Mouse (Mus musculus): ENCODE data around the gene Ehmt1.
"Not testable (repeated sequence)": the region's sequence is repeated elsewhere in the genome, so short reads cannot be mapped to it uniquely, and the experiment has no call there.

The Ehmt1 gene

GRCm38 (mm10) chr2:24918930-24919838 lies at the start of gene Ehmt1:
TSS of gene Ehmt1 (minus strand) at chr2:24919614.
- in situ Hi-C loops (cut with MboI; ENCODE audit: low sequenced_read_pairs) = no loop called here

DNA sequence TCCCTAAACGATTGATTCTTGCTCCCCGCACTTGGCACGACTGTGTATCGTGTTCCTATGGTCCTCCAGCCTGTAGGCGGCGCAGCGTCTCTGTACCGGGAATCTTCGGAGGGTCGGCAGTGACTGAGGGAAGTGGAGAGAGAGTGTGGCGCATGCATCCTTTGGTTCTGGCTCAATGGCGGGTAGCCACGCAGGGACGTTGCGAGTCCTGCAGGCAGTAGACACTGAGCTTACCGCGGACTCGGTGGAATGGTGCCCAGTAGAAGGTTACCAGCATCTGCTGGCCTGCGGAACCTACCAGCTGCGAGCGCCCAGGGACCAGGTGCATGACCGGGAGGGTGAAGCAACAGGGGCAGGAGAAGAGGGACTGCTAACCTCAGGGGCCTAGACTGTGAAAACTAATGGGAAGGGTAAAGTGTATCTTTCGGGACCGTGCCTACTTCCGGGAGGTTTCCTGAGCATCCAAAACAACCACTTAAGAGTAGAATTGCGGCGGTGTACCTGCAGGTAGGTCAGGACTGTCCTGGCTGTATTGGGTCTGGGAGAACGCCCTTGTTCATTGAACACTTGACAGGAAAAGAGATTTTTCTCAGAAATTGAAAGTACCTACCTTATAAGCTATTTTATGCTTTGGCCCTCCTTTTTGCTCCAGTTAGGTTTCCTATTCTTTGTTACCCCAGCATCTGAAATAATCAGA lies 43.0 kb upstream of the Ehmt1 start, which contains the start of gene Dph7:
Gene Dph7, plus strand, starts transcription at position 97 of the 697 bp plus-strand sequence.
- in situ Hi-C loops (cut with MboI; ENCODE audit: low sequenced_read_pairs) = no loop called here

GRCm38 (mm10) chr2:24960910-24961309 lies 41.5 kb upstream of the Ehmt1 start:
- in situ Hi-C loops (cut with MboI; ENCODE audit: low sequenced_read_pairs) = no loop called here

- in situ Hi-C loops (cut with MboI; ENCODE audit: low sequenced_read_pairs) = no loop called here
These were observed 33.2 kb upstream of the Ehmt1 start for GRCm38 (mm10) chr2:24952537-24953055.

- in situ Hi-C loops (cut with MboI; ENCODE audit: low sequenced_read_pairs) = no loop called here
These were observed 30.7 kb upstream of the Ehmt1 start for GRCm38 (mm10) chr2:24950189-24950535.

DNA sequence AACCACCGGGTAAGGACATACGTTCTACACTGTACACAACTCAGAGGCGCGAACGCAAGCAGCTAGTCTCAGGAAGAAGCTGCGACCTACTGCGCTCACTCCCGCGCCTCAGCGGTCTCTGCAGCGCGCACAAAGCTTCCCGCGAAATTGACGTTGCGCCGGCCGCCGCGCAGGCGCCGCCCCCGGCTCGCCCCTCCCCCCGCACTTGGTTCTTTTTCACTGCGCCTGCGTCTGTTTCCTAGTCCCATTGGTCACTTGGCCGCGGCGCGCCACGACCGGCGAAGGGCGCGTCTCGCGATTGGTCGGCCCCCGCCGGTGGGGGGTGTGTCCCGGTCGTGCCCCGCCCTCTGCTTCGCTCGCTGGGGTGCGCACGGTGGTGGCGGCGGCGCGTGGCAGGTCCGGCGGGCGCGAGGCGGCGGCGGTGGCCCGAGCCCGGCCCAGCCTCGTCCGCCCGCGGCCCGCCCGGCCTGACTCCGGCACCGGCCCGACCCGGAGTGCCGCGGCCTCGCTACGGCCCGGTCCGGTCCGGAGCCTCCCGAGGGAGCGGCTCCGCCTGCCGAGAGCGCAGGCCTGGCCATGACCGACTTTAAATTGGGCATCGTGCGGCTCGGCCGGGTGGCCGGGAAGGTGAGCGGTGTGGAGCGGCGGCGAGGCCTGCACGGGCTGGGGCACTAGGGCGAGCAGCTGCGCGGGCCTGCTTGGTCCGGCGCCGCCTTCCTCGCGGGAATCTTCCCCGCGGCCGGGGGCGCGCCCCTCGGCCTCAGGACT lies 30.2 kb upstream of the Ehmt1 start, which contains the start of gene Zmynd19:
Gene Zmynd19, plus strand, starts transcription at position 372 of the 768 bp plus-strand sequence.
- in situ Hi-C loops (cut with MboI; ENCODE audit: low sequenced_read_pairs) = no loop called here

- in situ Hi-C loops (cut with MboI; ENCODE audit: low sequenced_read_pairs) = not testable (repeated sequence)
These were observed 24.9 kb upstream of the Ehmt1 start for GRCm38 (mm10) chr2:24944304-24944703.

DNA sequence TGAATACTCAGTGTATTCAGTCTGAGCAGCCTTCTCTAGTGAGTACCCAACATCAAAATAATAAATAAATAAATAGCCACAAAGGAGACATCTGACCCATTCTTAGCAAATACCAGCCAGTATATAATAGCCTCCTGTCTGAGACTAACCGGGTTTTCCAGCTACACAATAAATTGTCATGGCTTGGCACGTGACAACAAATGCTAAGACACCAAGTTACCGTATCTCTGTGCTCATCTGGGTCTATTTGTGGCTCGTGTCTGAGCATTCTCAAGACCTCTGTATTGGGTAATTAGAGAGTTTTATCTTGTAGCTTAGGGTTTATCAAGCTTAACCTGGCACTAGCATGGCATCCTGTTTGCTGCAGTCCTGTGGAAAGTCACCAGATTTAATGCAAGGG lies 22.7 kb upstream of the Ehmt1 start:
- in situ Hi-C loops (cut with MboI; ENCODE audit: low sequenced_read_pairs) = no loop called here

DNA sequence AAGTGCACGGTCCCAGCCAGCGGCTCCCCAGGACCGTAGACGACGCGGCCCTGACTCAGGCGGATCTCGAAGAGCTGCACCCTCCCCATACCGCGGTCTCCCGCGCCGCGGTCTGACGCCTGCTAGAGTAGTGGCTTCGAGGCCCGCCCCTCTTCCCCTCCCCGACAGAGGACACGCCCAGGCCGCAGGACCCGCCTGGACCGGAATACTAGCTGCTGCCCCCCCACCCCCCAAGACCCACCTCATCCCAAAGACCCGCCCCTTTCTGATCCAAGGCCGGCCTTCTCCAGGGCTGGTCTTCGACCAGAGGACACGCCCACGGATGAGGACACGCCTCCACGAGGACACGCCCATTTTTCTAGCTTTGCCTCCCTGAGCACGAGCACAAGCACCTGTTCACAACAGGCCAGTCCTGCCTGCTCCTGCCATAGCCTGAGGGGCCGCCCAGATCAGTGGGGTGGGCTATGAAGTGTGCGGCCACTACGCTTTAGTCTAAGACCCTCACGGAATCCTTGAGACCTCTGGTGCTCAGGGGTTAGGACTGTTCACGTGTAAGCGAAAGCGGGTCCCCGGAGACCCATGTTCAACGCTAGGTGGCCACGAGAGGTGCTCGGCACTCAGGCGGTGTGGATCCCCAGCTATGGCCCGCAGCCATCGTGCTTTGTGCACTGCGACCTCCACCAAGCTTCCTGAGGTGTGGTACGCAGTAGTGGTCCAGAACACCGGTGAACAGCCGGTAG lies 15.8 kb upstream of the Ehmt1 start, which contains the start of gene Arrdc1:
Gene Arrdc1, minus strand, starts transcription at position 196 of the 740 bp plus-strand sequence.
- in situ Hi-C loops (cut with MboI; ENCODE audit: low sequenced_read_pairs) = no loop called here

- in situ Hi-C loops (cut with MboI; ENCODE audit: low sequenced_read_pairs) = no loop called here
These were observed 15.1 kb upstream of the Ehmt1 start for GRCm38 (mm10) chr2:24934441-24934963.

DNA sequence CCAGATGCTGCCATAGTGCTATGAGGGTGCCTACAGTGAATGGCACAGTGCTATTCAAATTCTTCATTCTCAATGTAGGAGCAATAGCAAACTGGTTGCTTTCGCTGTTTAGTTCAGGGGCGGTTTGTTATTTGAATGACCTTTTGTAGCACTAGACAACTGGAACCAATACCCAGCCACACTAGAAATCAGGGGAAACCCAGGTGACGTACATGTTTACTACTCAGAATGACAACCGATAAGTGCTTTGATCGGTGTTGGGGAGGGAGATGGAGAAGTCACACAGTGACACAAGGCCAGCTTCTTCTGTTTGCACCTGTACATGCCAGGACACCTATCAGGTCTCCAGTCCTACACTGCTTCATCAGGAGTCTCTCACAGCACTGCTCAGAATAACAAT lies 10.2 kb upstream of the Ehmt1 start:
- in situ Hi-C loops (cut with MboI; ENCODE audit: low sequenced_read_pairs) = no loop called here

GRCm38 (mm10) chr2:24929119-24929518 lies 9.7 kb upstream of the Ehmt1 start:
- in situ Hi-C loops (cut with MboI; ENCODE audit: low sequenced_read_pairs) = no loop called here

- in situ Hi-C loops (cut with MboI; ENCODE audit: low sequenced_read_pairs) = no loop called here
These were observed 8.5 kb upstream of the Ehmt1 start for GRCm38 (mm10) chr2:24927810-24928479.

DNA sequence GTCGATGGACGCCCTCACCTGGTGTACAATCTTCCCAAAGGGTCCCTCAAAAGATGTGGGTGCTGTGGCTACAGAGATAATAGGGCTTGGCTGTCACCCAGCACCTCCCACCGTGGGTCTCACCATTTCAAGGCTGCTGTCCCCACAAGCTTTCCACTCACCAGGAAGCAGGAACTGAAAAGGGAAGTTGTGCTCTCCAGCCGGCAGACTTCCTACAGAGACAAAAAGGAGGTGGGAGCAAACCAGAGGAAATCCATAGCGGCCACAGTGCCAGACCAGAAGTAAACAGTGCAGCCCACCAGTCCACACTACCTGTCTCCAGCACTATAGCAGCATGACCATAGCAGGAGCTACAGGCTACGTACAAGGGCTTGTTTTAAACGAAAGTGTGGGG lies 7.5 kb upstream of the Ehmt1 start:
- in situ Hi-C loops (cut with MboI; ENCODE audit: low sequenced_read_pairs) = no loop called here

DNA sequence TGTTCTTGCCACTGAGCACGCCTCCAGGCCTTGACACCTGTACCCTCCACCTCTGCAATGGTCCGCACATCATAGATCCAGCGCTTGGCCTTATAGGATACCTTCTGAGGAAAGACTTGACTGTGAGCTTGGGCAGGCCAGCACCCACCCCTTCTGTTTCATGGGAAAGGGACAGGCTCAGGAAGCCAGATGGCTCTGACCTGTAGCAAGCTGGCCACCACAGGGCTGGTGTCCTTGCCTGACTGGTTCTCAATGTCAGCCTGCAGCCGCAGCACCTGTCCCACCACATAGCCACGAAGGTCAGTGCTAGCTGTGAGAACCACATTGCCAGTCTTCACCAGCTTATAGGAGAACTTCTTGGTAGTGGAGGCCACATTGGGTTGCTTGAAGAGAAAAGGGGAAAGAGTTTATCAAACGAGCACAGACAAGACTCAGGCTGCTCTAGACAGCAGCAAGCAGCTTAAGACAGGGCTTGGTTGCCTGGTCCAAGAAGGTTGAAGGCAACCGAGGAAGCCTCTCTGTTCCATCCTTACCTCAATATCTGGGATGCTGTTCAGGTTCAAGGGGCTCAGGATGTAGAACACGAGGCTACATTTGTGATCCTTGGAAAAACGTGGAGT lies 7.0 kb upstream of the Ehmt1 start:
- in situ Hi-C loops (cut with MboI; ENCODE audit: low sequenced_read_pairs) = no loop called here

DNA sequence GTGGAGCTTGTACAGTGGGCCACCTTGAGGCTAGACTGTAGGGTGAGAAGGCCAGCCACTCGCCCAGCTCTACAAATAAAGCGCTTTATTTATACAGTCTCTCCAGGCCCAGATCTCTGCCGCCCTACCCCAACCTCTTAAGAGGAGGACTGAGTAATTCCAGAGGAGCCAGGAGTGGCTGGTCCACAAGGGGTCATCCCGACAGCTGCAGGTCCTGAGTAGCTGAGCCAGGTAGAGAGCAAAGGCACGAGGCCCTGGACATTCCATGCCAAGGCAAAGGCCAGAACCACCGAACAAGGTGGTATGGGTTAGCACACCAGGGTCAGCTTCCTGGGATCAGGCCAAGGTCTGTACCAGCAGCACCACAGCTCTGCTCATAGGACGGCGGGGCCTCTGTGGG lies 5.9 kb upstream of the Ehmt1 start:
- in situ Hi-C loops (cut with MboI; ENCODE audit: low sequenced_read_pairs) = no loop called here

DNA sequence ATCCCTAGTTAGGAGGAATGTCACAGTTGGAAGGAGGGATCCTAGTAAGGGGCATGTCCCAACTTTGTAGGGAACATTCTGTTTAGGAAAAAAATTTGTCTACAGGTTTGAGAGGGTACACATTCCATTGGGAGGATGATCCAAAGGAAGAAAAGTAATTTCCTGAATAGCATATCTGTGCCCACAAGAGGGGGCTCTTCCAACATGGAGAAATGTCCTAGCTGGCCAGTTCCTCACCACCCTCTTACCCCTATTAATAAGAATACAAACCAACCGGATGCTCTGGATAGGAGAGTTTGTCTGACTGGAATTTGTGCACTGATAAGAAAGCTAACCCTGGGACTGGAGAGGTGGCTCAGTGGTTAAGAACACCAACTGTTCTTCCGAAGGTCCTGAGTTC lies 4.1 kb upstream of the Ehmt1 start:
- in situ Hi-C loops (cut with MboI; ENCODE audit: low sequenced_read_pairs) = no loop called here

DNA sequence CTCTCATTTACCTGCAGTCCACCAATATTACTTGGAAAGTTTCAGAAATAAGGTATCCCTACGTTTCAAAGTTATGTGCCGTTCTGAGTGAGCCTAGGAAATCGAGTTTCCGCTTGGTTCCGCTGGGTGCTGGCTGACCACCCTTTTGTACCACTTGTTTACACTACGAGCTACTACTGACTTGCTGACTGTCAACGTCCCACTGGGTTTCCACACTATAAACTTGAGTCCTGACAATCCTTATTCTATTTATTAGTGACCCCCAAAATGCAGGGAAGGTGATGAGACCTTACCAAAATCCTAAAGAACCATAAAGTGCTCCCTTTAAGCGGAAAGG lies 393 bp upstream of the Ehmt1 start:
- in situ Hi-C loops (cut with MboI; ENCODE audit: low sequenced_read_pairs) = no loop called here

- in situ Hi-C loops (cut with MboI; ENCODE audit: low sequenced_read_pairs) = no loop called here
These were observed 4.7 kb downstream of the Ehmt1 start for GRCm38 (mm10) chr2:24914762-24915161.
